Mouse (Mus musculus) heart, embryonic 11.5 days (tissue): ENCODE data around the gene Cx3cr1. TPM values are rescaled to one million over a fixed set of nuclear protein-coding genes. Genes with fewer than 3 reads are reported as not detected.
A peak's percentile ranks its signal among the peaks of the same experiment; 100 is the strongest.
"Not testable (repeated sequence)": the region's sequence is repeated elsewhere in the genome, so short reads cannot be mapped to it uniquely, and the experiment has no call there.

Experiments used
- ATAC-seq: fragments of 200-750 bp; cut with Nextera tagmentation; replicated peaks from 2 replicates; pipeline ENCODE4 v1.8.0; 2017; ENCODE audit warnings: moderate library complexity; ENCODE audit not compliant: insufficient number of reproducible peaks, low FRiP score, low TSS enrichment
- H3K27ac ChIP-seq: fragments of 300-500 bp; sonication (generic); 2 replicates; pipeline ENCODE4 v1.5.1; 2014; ENCODE audit warnings: mild to moderate bottlenecking, low read depth, low read length
- H3K27me3 ChIP-seq: fragments of 300-500 bp; sonication (generic); 2 replicates; pipeline ENCODE4 v1.6.1; 2014; ENCODE audit warnings: mild to moderate bottlenecking, low read length, mixed read lengths; ENCODE audit not compliant: control insufficient read depth, insufficient read depth
- H3K36me3 ChIP-seq: fragments of 300-500 bp; sonication (generic); 2 replicates; pipeline ENCODE4 v1.6.1; 2014; ENCODE audit warnings: mild to moderate bottlenecking, low read length, moderate library complexity, mixed read lengths; ENCODE audit not compliant: control insufficient read depth, insufficient read depth
- H3K4me1 ChIP-seq: fragments of 300-500 bp; sonication (generic); 2 replicates; pipeline ENCODE4 v1.6.1; 2014; ENCODE audit warnings: low read length; ENCODE audit not compliant: control insufficient read depth, insufficient read depth
- H3K4me2 ChIP-seq: fragments of 300-500 bp; sonication (generic); 2 replicates; pipeline ENCODE4 v1.6.1; 2014; ENCODE audit warnings: mild to moderate bottlenecking, moderate library complexity
- H3K4me3 ChIP-seq: fragments of 300-500 bp; sonication (generic); 2 replicates; pipeline ENCODE4 v1.5.1; 2014; ENCODE audit warnings: low read depth, low read length
- H3K9ac ChIP-seq: fragments of 300-500 bp; sonication (generic); 2 replicates; pipeline ENCODE4 v1.6.1; 2014; ENCODE audit warnings: mild to moderate bottlenecking, low read depth, low read length, moderate library complexity
- H3K9me3 ChIP-seq: fragments of 300-500 bp; sonication (generic); replicated peaks from 2 replicates; pipeline ENCODE4 v1.6.1; 2016; ENCODE audit warnings: low read length; ENCODE audit not compliant: control insufficient read depth
- WGBS: fragments of 180-500 bp; shearing (Covaris S2); extraction: QIAGEN DNeasy Blood & Tissue Kit; methylation state at CpG from one replicate; pipeline ENCODE4 v1.1.7; 2014; ENCODE audit not compliant: insufficient replicate concordance; 5-methylcytosine and 5-hydroxymethylcytosine counted together
- polyA plus RNA-seq: library from polyadenylated mRNA; unstranded; fragments of >200 nt; fragmentation: Nextera tagmentation; extraction: Ambion mirVana; gene quantifications from 2 replicates; pipeline ENCODE4 v1.2.1, GENCODE M21; 2014

Gene Cx3cr1
- polyA plus RNA-seq, 1 experiment from 2014 or later, result 3.1 TPM

GRCm38 (mm10) chr9:120111156-120111945 lies 41.7 kb upstream of the Cx3cr1 start:
- peak overlapping the region; percentile 92 for H3K27ac ChIP-seq
- ATAC-seq, result no peak
- peak overlapping the region; percentile 54 for H3K9ac ChIP-seq
- WGBS, result 71% methylated on average over 15 of the region's 15 CpGs
- peak overlapping the region; percentile 80 for H3K4me2 ChIP-seq
- peak overlapping the region; percentile 64 for H3K4me3 ChIP-seq
- H3K27me3 ChIP-seq, result no peaks in the 10 kb centered on the region
- no peaks in the 10 kb centered on the region for H3K9me3 ChIP-seq
- peaks cover 17% of the 10 kb centered on the region; the same call in 1 of the 2 replicates for H3K4me1 ChIP-seq
- no peaks in the 10 kb centered on the region for H3K36me3 ChIP-seq

GRCm38 (mm10) chr9:120110211-120111018 lies 40.7 kb upstream of the Cx3cr1 start, which contains the start of gene Slc25a38:
TSS of gene Slc25a38 (plus strand) at chr9:120110374.
- Histone ChIP-seq H3K4me3 (peak within 1 kb of the TSS; percentile 64), H3K9ac (peak within 1 kb of the TSS; percentile 81), H3K4me2 (peak within 1 kb of the TSS; percentile 80), H3K36me3 (no peaks in the 10 kb centered on the region), H3K4me1 (peaks cover 9% of the 10 kb centered on the region; the same call in 1 of the 2 replicates), H3K27ac (peak within 1 kb of the TSS; percentile 92), H3K27me3 (no peaks in the 10 kb centered on the region), H3K9me3 (no peaks in the 10 kb centered on the region)
- WGBS, result 1% methylated on average over 62 of the region's 62 CpGs
- peak; percentile 95 for ATAC-seq

- H3K27me3 ChIP-seq, ATAC-seq, H3K36me3 ChIP-seq, H3K4me1 ChIP-seq, H3K4me2 ChIP-seq, H3K9me3 ChIP-seq, H3K9ac ChIP-seq, H3K4me3 ChIP-seq, H3K27ac ChIP-seq: not testable (repeated sequence)
- 89% methylated on average over 12 of the region's 12 CpGs for WGBS
Observed at GRCm38 (mm10) chr9:120108953-120109352, 39.3 kb upstream of the Cx3cr1 start.

GRCm38 (mm10) chr9:120101165-120101564 lies 31.5 kb upstream of the Cx3cr1 start:
- 88% methylated on average over 2 of the region's 2 CpGs for WGBS
- ATAC-seq, result no peak
- Histone ChIP-seq H3K4me2 (no peak overlapping the region), H3K9me3 (no peaks in the 10 kb centered on the region), H3K4me3 (no peak overlapping the region), H3K36me3 (no peaks in the 10 kb centered on the region), H3K9ac (no peak overlapping the region), H3K4me1 (no peaks in the 10 kb centered on the region), H3K27ac (no peak overlapping the region), H3K27me3 (no peaks in the 10 kb centered on the region)

GRCm38 (mm10) chr9:120099304-120099703 lies 29.6 kb upstream of the Cx3cr1 start:
- WGBS, result 74% methylated on average over 8 of the region's 8 CpGs
- Histone ChIP-seq H3K4me3 (no peak overlapping the region), H3K27me3 (no peaks in the 10 kb centered on the region), H3K4me2 (no peak overlapping the region), H3K9me3 (no peaks in the 10 kb centered on the region), H3K36me3 (no peaks in the 10 kb centered on the region), H3K27ac (no peak overlapping the region), H3K4me1 (no peaks in the 10 kb centered on the region), H3K9ac (no peak overlapping the region)
- no peak for ATAC-seq

GRCm38 (mm10) chr9:120098682-120099081 lies 29.0 kb upstream of the Cx3cr1 start:
- H3K27ac ChIP-seq, result no peak overlapping the region
- H3K9me3 ChIP-seq, result no peaks in the 10 kb centered on the region
- 0 out of 2 replicates have a peak overlapping the region, but pooled peaks have one; percentile 1 for H3K4me2 ChIP-seq
- WGBS, result 17% methylated on average over 7 of the region's 7 CpGs
- no peak overlapping the region for H3K4me3 ChIP-seq
- no peaks in the 10 kb centered on the region for H3K36me3 ChIP-seq
- H3K9ac ChIP-seq, result no peak overlapping the region
- H3K4me1 ChIP-seq, result no peaks in the 10 kb centered on the region
- no peaks in the 10 kb centered on the region for H3K27me3 ChIP-seq
- ATAC-seq, result no peak

- H3K9me3 ChIP-seq, result no peaks in the 10 kb centered on the region
- ATAC-seq, result no peak
- no peak overlapping the region for H3K27ac ChIP-seq
- no peaks in the 10 kb centered on the region for H3K36me3 ChIP-seq
- no peak overlapping the region for H3K9ac ChIP-seq
- no peaks in the 10 kb centered on the region for H3K4me1 ChIP-seq
- no peaks in the 10 kb centered on the region for H3K27me3 ChIP-seq
- no peak overlapping the region for H3K4me2 ChIP-seq
- H3K4me3 ChIP-seq, result no peak overlapping the region
- 61% methylated on average over 7 of the region's 7 CpGs for WGBS
Observed at GRCm38 (mm10) chr9:120095886-120096285, 26.2 kb upstream of the Cx3cr1 start.

GRCm38 (mm10) chr9:120093701-120094100 lies 24.0 kb upstream of the Cx3cr1 start:
- no peak for ATAC-seq
- 80% methylated on average over 13 of the region's 13 CpGs for WGBS
- H3K27ac ChIP-seq, result no peak overlapping the region
- no peak overlapping the region for H3K4me2 ChIP-seq
- H3K36me3 ChIP-seq, result no peaks in the 10 kb centered on the region
- H3K9me3 ChIP-seq, result 0 out of 2 replicates have a peak, but pooled peaks cover 4% of the 10 kb centered on the region
- H3K9ac ChIP-seq, result no peak overlapping the region
- H3K4me1 ChIP-seq, result no peaks in the 10 kb centered on the region
- H3K27me3 ChIP-seq, result no peaks in the 10 kb centered on the region
- H3K4me3 ChIP-seq, result no peak overlapping the region
